ENCODE assay signal across 8 mouse cellular contexts in genomic region chr8:106839209-106840001, GRCm38 (mm10). TPM values are rescaled to one million over a fixed set of nuclear protein-coding genes. Genes with fewer than 3 reads are reported as not detected.
DNase-seq lines count a peak whose midpoint lies in the region; ATAC-seq lines count a peak whose summit lies in the region.

No protein-coding gene starts in this region.

- H3K27ac ChIP-seq in hindbrain, embryonic 16.5 days (ENCODE audit: low read depth, low read length): peak overlapping the region; percentile 72
- peak overlapping the region; percentile 52 for H3K27ac ChIP-seq in midbrain, embryonic 10.5 days (replicated peaks)

- H3K9me3 ChIP-seq in hindbrain, embryonic 16.5 days (ENCODE audit: control insufficient read depth, low read length): no peaks in the 10 kb centered on the region
- H3K9me3 ChIP-seq in midbrain, embryonic 10.5 days (replicated peaks): no peaks in the 10 kb centered on the region

- no peaks in the 10 kb centered on the region for H3K36me3 ChIP-seq in hindbrain, embryonic 16.5 days (ENCODE audit: control insufficient read depth, insufficient read depth, low read length)
- H3K36me3 ChIP-seq in midbrain, embryonic 10.5 days: peaks cover 5% of the 10 kb centered on the region; the same call in 1 of the 2 replicates

- 0 out of 2 replicates have a peak, but pooled peaks have one; percentile 48 for ATAC-seq in hindbrain, embryonic 16.5 days
- no peak for ATAC-seq in erythroblast, adult 5-6 weeks (replicated peaks; ENCODE audit: low FRiP score, poor library complexity, severe bottlenecking)

- peak overlapping the region; percentile 36 for H3K9ac ChIP-seq in hindbrain, embryonic 16.5 days (ENCODE audit: low read depth, low read length)

- DNase-seq in lung, postnatal 10 days: peak; percentile 20
- DNase-seq in lung, postnatal 25 days (ENCODE audit: low spot score): no peak
- peak; percentile 25 to 27 for DNase-seq in frontal cortex, postnatal 25 days (ENCODE audit: low spot score in 2 of 2)
- no peak for DNase-seq in midbrain, embryonic 10.5 days (ENCODE audit: low spot score)
- DNase-seq in adipocyte (ENCODE audit: low spot score): no peak
- no peak for DNase-seq in urinary bladder, postnatal 10 days (ENCODE audit: low spot score)

- 29% methylated on average over 11 of the region's 11 CpGs for WGBS in hindbrain, embryonic 16.5 days
- WGBS in midbrain, embryonic 10.5 days: 49% methylated on average over 11 of the region's 11 CpGs

- no peaks in the 10 kb centered on the region for H3K27me3 ChIP-seq in hindbrain, embryonic 16.5 days (replicated peaks; ENCODE audit: control insufficient read depth, insufficient read depth, low read length)
- no peaks in the 10 kb centered on the region for H3K27me3 ChIP-seq in midbrain, embryonic 10.5 days (ENCODE audit: low read depth, poor library complexity, severe bottlenecking)

- H3K4me2 ChIP-seq in hindbrain, embryonic 16.5 days (ENCODE audit: low read length): no peak overlapping the region

- peaks cover 5% of the 10 kb centered on the region; the same call in 1 of the 2 replicates for H3K4me1 ChIP-seq in hindbrain, embryonic 16.5 days (ENCODE audit: control insufficient read depth, insufficient read depth, low read depth, low read length)
- H3K4me1 ChIP-seq in midbrain, embryonic 10.5 days: peaks cover 14% of the 10 kb centered on the region

- H3K4me3 ChIP-seq in hindbrain, embryonic 16.5 days (ENCODE audit: low read length): no peak overlapping the region
- no peak overlapping the region for H3K4me3 ChIP-seq in midbrain, embryonic 10.5 days

RNA-seq across cellular contexts. Expression of gene Has3, which starts 30.6 kb away (rescaled TPM):
- 1.2 and 1.6 TPM in 2 replicates for polyA plus RNA-seq in hindbrain, embryonic 16.5 days (2015; fragmentation: Nextera tagmentation; extraction: Ambion mirVana)
- 0.07 and 0.12 TPM in 2 replicates for polyA plus RNA-seq in midbrain, embryonic 10.5 days (2016; fragmentation: Nextera tagmentation; extraction: Ambion mirVana)
- total RNA-seq in erythroblast, adult 5-6 weeks (2015; ENCODE audit: low replicate concordance): not detected in 2 replicates
- not detected in 2 replicates for total RNA-seq in erythroblast, adult 5-6 weeks (2017; ENCODE audit: low replicate concordance)

RNA-seq across cellular contexts. Expression of gene Utp4, which starts 54.0 kb away (rescaled TPM):
- 42.2 and 44.6 TPM in 2 replicates for polyA plus RNA-seq in hindbrain, embryonic 16.5 days (2015; fragmentation: Nextera tagmentation; extraction: Ambion mirVana)
- polyA plus RNA-seq in midbrain, embryonic 10.5 days (2016; fragmentation: Nextera tagmentation; extraction: Ambion mirVana): 77.6 and 93.7 TPM in 2 replicates
- 12.7 and 22.6 TPM in 2 replicates for total RNA-seq in erythroblast, adult 5-6 weeks (2015; ENCODE audit: low replicate concordance)
- total RNA-seq in erythroblast, adult 5-6 weeks (2017; ENCODE audit: low replicate concordance): 5.4 and 9.1 TPM in 2 replicates

Comparison
In these comparisons a context has a peak if more than half of its experiments do, and no peak if none do; other contexts are left out.
1. DNase-seq: peak in lung, postnatal 10 days (single experiment) and frontal cortex, postnatal 25 days (2 of 2); none in lung, postnatal 25 days (single experiment), midbrain, embryonic 10.5 days (single experiment), adipocyte (single experiment) and urinary bladder, postnatal 10 days (single experiment).